Mouse (Mus musculus) retina, postnatal 7 days (tissue): ENCODE data around the gene Ckap2l.

Experiments
- DNase-seq: peaks from one replicate; pipeline ENCODE4 v3.0.0-alpha.2; 2012; ENCODE audit warnings: low read depth, low spot score

Gene Ckap2l

GRCm38 (mm10) chr2:129234731-129235130 is 62.3 kb downstream of the Ckap2l start:
- DNase-seq, result no peak

- DNase-seq, result no peak
Observed at GRCm38 (mm10) chr2:129233803-129234477, 63.1 kb downstream of the Ckap2l start.

- DNase-seq, result no peak
Observed at GRCm38 (mm10) chr2:129233218-129233617, 63.8 kb downstream of the Ckap2l start.

- no peak for DNase-seq
Observed at GRCm38 (mm10) chr2:129232484-129232883, 64.5 kb downstream of the Ckap2l start.

- no peak for DNase-seq
Observed at GRCm38 (mm10) chr2:129232023-129232422, 65.0 kb downstream of the Ckap2l start.

GRCm38 (mm10) chr2:129229316-129229715 is 67.7 kb downstream of the Ckap2l start:
- DNase-seq, result no peak

GRCm38 (mm10) chr2:129228571-129228970 is 68.4 kb downstream of the Ckap2l start:
- no peak for DNase-seq

- DNase-seq, result no peak
Observed at GRCm38 (mm10) chr2:129227709-129228108, 69.3 kb downstream of the Ckap2l start.

- no peak for DNase-seq
Observed at GRCm38 (mm10) chr2:129227011-129227529, 69.9 kb downstream of the Ckap2l start.

GRCm38 (mm10) chr2:129226296-129226851 is 70.6 kb downstream of the Ckap2l start:
- no peak for DNase-seq

- no peak for DNase-seq
Observed at GRCm38 (mm10) chr2:129225251-129225819, 71.7 kb downstream of the Ckap2l start.

- no peak for DNase-seq
Observed at GRCm38 (mm10) chr2:129224178-129224577, 72.8 kb downstream of the Ckap2l start.

GRCm38 (mm10) chr2:129221097-129221632 is 75.8 kb downstream of the Ckap2l start:
- DNase-seq, result no peak

GRCm38 (mm10) chr2:129218537-129219105 is 78.4 kb downstream of the Ckap2l start:
- no peak for DNase-seq
